Mouse (Mus musculus) brain, embryonic 14.5 days (tissue): Measurements from ENCODE around the gene Ggact.

Experiments
- CTCF ChIP-seq: fragments of 200-500 bp; IDR thresholded peaks from 2 replicates; pipeline ENCODE4 v1.5.1; 2012; ENCODE audit warnings: inconsistent platforms, mild to moderate bottlenecking, moderate library complexity, borderline replicate concordance; ENCODE audit not compliant: insufficient read depth, insufficient read length; ENCODE audit errors: extremely low read depth
- POLR2A ChIP-seq: fragments of 200-500 bp; IDR thresholded peaks from 2 replicates; pipeline ENCODE4 v1.6.1; 2012; ENCODE audit warnings: mild to moderate bottlenecking, inconsistent platforms, borderline replicate concordance; ENCODE audit not compliant: poor library complexity, insufficient read depth, insufficient read length, severe bottlenecking; ENCODE audit errors: extremely low read depth

- TF ChIP-seq CTCF (no peak), POLR2A (no peak)
These were observed 5.5 kb downstream of the Ggact start for GRCm38 (mm10) chr14:122908075-122908474.
